21 mouse cellular contexts compared by ENCODE assay signal in genomic region chr1:100801041-100801440, GRCm38 (mm10).
"Had no signal": no experiment of that assay in that cellular context is flagged by ENCODE, and none has a peak within 500 bp of the region (broad histone marks: within the 10 kb centered on the region; RNA-seq: fewer than 3 reads in every experiment).

No protein-coding gene starts in this region.

- H3K4me1 ChIP-seq: limb, embryonic 13.5 days; liver, embryonic 12.5 days; liver, embryonic 15.5 days; lung, embryonic 15.5 days; megakaryocyte, embryonic 14.5 days; midbrain, embryonic 10.5 days; stomach, embryonic 15.5 days had no signal

- H3K27me3 ChIP-seq: limb, embryonic 13.5 days; liver, embryonic 12.5 days; liver, embryonic 15.5 days; lung, embryonic 15.5 days; megakaryocyte, embryonic 14.5 days; stomach, embryonic 15.5 days had no signal

- H3K4me2 ChIP-seq: limb, embryonic 13.5 days; liver, embryonic 12.5 days; liver, embryonic 15.5 days; lung, embryonic 15.5 days; stomach, embryonic 15.5 days had no signal

- ATAC-seq: liver, embryonic 12.5 days had no signal

- DNase-seq: kidney, adult 18-20 months; kidney, adult 9 months; kidney, postnatal 14 days; kidney, postnatal 4 days; liver; lung, adult 18-20 months; lung, postnatal 10 days; lung, postnatal 36 days; midbrain, embryonic 14.5 days; retina, postnatal 1 day; right cerebral cortex, postnatal 25 days; spleen, adult 18-20 months; thymus, postnatal 25 days had no signal

- H3K9me3 ChIP-seq: limb, embryonic 10.5 days; limb, embryonic 13.5 days; liver, embryonic 12.5 days; liver, embryonic 15.5 days; lung, embryonic 15.5 days; midbrain, embryonic 10.5 days; stomach, embryonic 15.5 days had no signal

- H3K36me3 ChIP-seq: limb, embryonic 10.5 days; limb, embryonic 13.5 days; liver, embryonic 12.5 days; liver, embryonic 15.5 days; lung, embryonic 15.5 days; midbrain, embryonic 10.5 days; stomach, embryonic 15.5 days had no signal

- H3K27ac ChIP-seq: limb, embryonic 10.5 days; limb, embryonic 13.5 days; liver, embryonic 12.5 days; liver, embryonic 15.5 days; lung, embryonic 15.5 days; midbrain, embryonic 10.5 days; stomach, embryonic 15.5 days had no signal

- H3K4me3 ChIP-seq: limb, embryonic 10.5 days; limb, embryonic 13.5 days; liver, embryonic 12.5 days; liver, embryonic 15.5 days; lung, embryonic 15.5 days; megakaryocyte, embryonic 14.5 days; midbrain, embryonic 10.5 days; stomach, embryonic 15.5 days had no signal

- H3K9ac ChIP-seq: limb, embryonic 13.5 days; liver, embryonic 12.5 days; liver, embryonic 15.5 days; lung, embryonic 15.5 days; stomach, embryonic 15.5 days had no signal
